Mouse (Mus musculus) heart, embryonic 16.5 days (tissue): Measurements from ENCODE around the gene Tank. TPM values are rescaled to one million over a fixed set of nuclear protein-coding genes. Genes with fewer than 3 reads are reported as not detected.
A peak's percentile ranks its signal among the peaks of the same experiment; 100 is the strongest.

Source experiments
- ATAC-seq: fragments of 200-750 bp; cut with Nextera tagmentation; replicated peaks from 2 replicates; pipeline ENCODE4 v1.8.0; 2017; ENCODE audit warnings: moderate number of reproducible peaks; ENCODE audit not compliant: insufficient read depth, low FRiP score; ENCODE audit errors: extremely low read depth
- H3K27ac ChIP-seq: fragments of 300-500 bp; sonication (generic); 2 replicates; pipeline ENCODE4 v1.5.1; 2014; ENCODE audit warnings: mild to moderate bottlenecking, low read length, control low read depth, moderate library complexity
- H3K27me3 ChIP-seq: fragments of 300-500 bp; sonication (generic); 2 replicates; pipeline ENCODE4 v1.6.1; 2014; ENCODE audit warnings: low read length, mixed read lengths; ENCODE audit not compliant: control insufficient read depth, insufficient read depth
- H3K36me3 ChIP-seq: fragments of 300-500 bp; sonication (generic); 2 replicates; pipeline ENCODE4 v1.6.1; 2014; ENCODE audit not compliant: control insufficient read depth, insufficient read depth
- H3K4me1 ChIP-seq: fragments of 300-500 bp; sonication (generic); 2 replicates; pipeline ENCODE4 v1.6.1; 2014; ENCODE audit warnings: low read length, mixed read lengths; ENCODE audit not compliant: control insufficient read depth, insufficient read depth
- H3K4me2 ChIP-seq: fragments of 300-500 bp; sonication (generic); 2 replicates; pipeline ENCODE4 v1.6.1; 2014; ENCODE audit warnings: low read depth, mild to moderate bottlenecking, control low read depth, low read length
- H3K4me3 ChIP-seq: fragments of 300-500 bp; sonication (generic); 2 replicates; pipeline ENCODE4 v1.5.1; 2014; ENCODE audit warnings: mild to moderate bottlenecking, control low read depth, low read length
- H3K9ac ChIP-seq: fragments of 300-500 bp; sonication (generic); 2 replicates; pipeline ENCODE4 v1.6.1; 2014; ENCODE audit warnings: low read length, control low read depth
- H3K9me3 ChIP-seq: fragments of 300-500 bp; sonication (generic); replicated peaks from 2 replicates; pipeline ENCODE4 v1.6.1; 2016; ENCODE audit warnings: low read length; ENCODE audit not compliant: control insufficient read depth
- WGBS: fragments of 180-500 bp; shearing (Covaris S2); extraction: QIAGEN DNeasy Blood & Tissue Kit; methylation state at CpG from one replicate; pipeline ENCODE4 v1.1.7; 2014; 5-methylcytosine and 5-hydroxymethylcytosine counted together
- polyA plus RNA-seq: library from polyadenylated mRNA; unstranded; fragments of >200 nt; fragmentation: Nextera tagmentation; extraction: Ambion mirVana; gene quantifications from 2 replicates; pipeline ENCODE4 v1.2.1, GENCODE M21; 2015

Gene Tank
- polyA plus RNA-seq, 1 experiment from 2014 or later, result 29.0 TPM

DNA sequence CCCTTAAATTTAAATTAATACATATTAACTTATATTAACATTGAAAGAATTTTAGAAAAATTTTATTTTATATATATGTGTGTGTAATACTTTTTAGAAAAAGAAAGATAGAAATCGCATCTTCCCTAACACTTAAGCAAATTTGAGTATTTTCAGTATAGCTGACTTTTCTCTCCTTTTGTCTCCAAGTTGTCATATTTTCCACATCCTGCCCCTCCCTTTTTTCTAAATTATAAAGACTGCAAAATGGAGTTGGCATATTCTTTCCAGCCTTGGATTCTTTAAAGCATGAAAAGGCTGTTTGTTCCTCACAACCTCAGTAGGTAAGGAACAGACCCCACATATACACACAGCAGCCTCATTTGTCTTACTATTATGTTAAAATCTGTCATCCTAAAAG lies 56.7 kb downstream of the Tank start:
- Histone ChIP-seq H3K4me2 (no peak overlapping the region), H3K9ac (no peak overlapping the region), H3K4me1 (no peaks in the 10 kb centered on the region), H3K36me3 (peaks cover 6% of the 10 kb centered on the region; the same call in 1 of the 2 replicates), H3K4me3 (no peak overlapping the region), H3K27ac (no peak overlapping the region), H3K27me3 (no peaks in the 10 kb centered on the region), H3K9me3 (no peaks in the 10 kb centered on the region)
- no peak for ATAC-seq
- WGBS, result 93% methylated on average over 1 of the region's 1 CpGs

DNA sequence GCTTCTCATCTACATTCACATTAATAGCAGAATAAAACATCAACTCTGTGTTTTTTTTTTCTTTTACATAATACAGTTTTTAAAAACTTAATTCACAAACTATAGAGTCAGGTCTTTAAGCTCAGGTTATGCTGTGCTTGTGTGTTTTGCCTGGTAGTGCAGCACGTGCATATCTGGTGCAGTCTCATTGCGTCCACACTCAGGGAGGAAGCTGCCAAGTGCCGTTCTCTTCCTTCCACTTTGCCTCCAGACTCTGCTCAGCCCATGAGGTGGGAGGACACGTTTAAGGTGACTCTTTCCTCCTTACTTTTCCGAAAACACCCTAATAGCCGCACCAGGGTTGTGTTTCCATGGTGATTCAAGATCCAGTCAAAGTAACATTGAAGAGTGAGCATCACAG lies 59.8 kb downstream of the Tank start:
- no peak overlapping the region for H3K27ac ChIP-seq
- no peak overlapping the region for H3K9ac ChIP-seq
- 69% methylated on average over 6 of the region's 6 CpGs for WGBS
- H3K27me3 ChIP-seq, result no peaks in the 10 kb centered on the region
- no peaks in the 10 kb centered on the region for H3K4me1 ChIP-seq
- H3K9me3 ChIP-seq, result no peaks in the 10 kb centered on the region
- ATAC-seq, result no peak
- H3K36me3 ChIP-seq, result no peaks in the 10 kb centered on the region
- H3K4me3 ChIP-seq, result no peak overlapping the region
- H3K4me2 ChIP-seq, result no peak overlapping the region

DNA sequence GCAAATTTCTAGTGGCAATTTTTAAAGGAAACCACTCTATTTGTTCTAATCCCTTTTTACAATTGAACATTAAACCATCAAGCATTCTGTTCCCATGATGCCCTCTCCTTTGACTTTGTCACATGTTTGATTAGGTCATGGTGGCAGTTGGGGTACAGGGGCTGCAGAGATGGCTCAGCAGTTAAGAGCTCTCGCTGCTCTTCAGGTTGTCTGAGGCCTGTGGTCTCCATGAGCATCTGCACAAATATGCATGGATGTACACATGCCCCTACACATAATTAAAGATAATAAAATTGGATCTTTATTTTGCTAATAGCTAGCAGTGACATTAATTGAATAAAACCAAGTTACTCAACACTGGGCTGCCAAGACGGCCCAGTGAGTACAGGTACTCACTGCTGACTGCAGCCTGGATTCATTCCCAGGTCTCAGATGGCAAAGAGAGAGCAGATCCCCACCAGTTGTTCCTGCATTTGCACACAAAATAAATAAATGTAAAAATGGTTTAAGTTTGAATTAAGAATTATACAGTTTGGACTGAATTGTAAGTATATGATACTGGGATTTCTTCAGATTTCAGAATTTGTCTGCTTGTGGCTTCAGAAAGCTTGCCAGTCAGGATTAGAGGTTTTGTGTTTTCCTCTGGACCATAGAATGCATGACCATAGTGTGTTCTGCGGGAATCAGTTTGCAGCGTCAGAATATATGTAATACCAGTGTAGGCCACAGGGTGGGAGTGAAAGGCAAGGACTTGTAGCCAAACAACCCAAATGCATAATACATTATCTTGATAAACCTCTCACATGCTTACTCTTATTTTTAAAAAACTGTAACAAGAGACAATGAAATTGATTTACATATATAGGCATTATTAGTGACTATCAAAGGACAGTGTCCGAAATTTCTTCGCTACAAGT lies 64.3 kb downstream of the Tank start:
- WGBS, result 48% methylated on average over 6 of the region's 6 CpGs
- Histone ChIP-seq H3K4me2 (no peak overlapping the region), H3K27ac (no peak overlapping the region), H3K9ac (no peak overlapping the region), H3K9me3 (no peaks in the 10 kb centered on the region), H3K4me1 (peaks cover 5% of the 10 kb centered on the region), H3K27me3 (no peaks in the 10 kb centered on the region), H3K4me3 (no peak overlapping the region), H3K36me3 (0 out of 2 replicates have a peak, but pooled peaks cover 2% of the 10 kb centered on the region)
- ATAC-seq, result no peak

DNA sequence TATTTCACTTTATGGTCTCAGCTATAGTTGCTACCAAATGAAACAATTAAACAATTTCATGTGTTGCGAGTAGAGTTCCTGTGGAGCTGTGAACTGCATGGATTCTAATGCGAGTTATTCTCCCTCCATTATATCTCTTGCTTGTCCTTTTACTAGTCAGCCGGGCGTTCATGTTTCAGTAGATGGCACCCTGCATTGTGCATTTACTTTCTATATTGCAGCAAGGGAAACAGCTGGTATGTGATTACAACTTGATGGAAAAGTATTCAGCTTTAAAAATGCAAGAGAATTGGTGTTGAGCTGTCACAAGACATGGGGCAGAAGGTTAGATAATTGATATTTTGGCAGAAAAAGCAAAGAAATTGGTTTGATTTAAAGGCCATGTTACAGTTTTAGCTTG lies 72.8 kb downstream of the Tank start:
- Histone ChIP-seq H3K27me3 (no peaks in the 10 kb centered on the region), H3K4me2 (no peak overlapping the region), H3K9me3 (no peaks in the 10 kb centered on the region), H3K36me3 (peaks cover 11% of the 10 kb centered on the region), H3K27ac (no peak overlapping the region), H3K4me3 (no peak overlapping the region), H3K4me1 (peaks cover 14% of the 10 kb centered on the region), H3K9ac (no peak overlapping the region)
- no peak for ATAC-seq
- WGBS, result 86% methylated on average over 4 of the region's 4 CpGs

DNA sequence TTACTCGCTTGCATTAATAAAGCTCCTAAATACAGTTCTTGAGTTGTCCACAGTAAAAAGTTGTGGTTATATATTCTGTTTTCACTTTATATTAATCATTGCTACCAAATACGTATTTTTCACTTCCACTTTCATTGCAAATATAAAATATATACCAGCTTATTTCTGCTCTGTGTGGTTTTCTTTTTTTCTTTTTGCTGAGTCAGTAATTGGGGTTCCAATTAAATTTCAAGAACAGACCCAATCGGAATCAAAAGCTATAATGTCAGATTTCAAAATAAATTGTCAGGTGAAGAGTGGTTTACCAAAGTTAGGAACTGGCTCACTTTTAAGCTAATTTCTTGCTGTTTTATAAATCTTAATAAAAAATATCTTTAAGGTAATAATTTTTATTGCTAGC lies 73.3 kb downstream of the Tank start:
- no peak for ATAC-seq
- 91% methylated on average over 3 of the region's 3 CpGs for WGBS
- H3K9me3 ChIP-seq, result no peaks in the 10 kb centered on the region
- peaks cover 11% of the 10 kb centered on the region for H3K36me3 ChIP-seq
- no peak overlapping the region for H3K4me3 ChIP-seq
- no peak overlapping the region for H3K27ac ChIP-seq
- no peak overlapping the region for H3K4me2 ChIP-seq
- no peak overlapping the region for H3K9ac ChIP-seq
- H3K4me1 ChIP-seq, result peaks cover 14% of the 10 kb centered on the region
- no peaks in the 10 kb centered on the region for H3K27me3 ChIP-seq

DNA sequence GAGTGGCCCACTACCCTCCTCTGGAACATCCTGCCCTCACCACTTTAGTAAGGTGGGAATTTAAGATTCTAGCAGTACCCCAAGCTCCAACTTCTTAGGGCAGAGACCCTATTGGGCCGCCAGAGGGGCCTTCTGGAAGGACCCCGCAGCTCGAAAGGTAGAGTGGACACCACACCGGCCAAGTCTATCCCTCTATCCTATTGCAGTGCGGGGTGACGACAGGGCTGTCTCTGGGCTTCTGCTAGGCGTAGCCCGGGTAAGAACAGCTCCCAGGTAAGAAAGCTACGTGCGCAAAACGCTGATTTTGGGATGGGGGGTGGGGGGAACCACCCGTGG lies 76.6 kb downstream of the Tank start:
- peaks cover 6% of the 10 kb centered on the region; the same call in 1 of the 2 replicates for H3K4me1 ChIP-seq
- no peaks in the 10 kb centered on the region for H3K9me3 ChIP-seq
- H3K27ac ChIP-seq, result no peak overlapping the region
- H3K27me3 ChIP-seq, result no peaks in the 10 kb centered on the region
- H3K9ac ChIP-seq, result peak overlapping the region; percentile 72; the same call in 1 of the 2 replicates
- no peak for ATAC-seq
- peaks cover 4% of the 10 kb centered on the region; the same call in 1 of the 2 replicates for H3K36me3 ChIP-seq
- WGBS, result 25% methylated on average over 12 of the region's 12 CpGs
- H3K4me3 ChIP-seq, result peak overlapping the region; percentile 61
- peak overlapping the region; percentile 94 for H3K4me2 ChIP-seq

DNA sequence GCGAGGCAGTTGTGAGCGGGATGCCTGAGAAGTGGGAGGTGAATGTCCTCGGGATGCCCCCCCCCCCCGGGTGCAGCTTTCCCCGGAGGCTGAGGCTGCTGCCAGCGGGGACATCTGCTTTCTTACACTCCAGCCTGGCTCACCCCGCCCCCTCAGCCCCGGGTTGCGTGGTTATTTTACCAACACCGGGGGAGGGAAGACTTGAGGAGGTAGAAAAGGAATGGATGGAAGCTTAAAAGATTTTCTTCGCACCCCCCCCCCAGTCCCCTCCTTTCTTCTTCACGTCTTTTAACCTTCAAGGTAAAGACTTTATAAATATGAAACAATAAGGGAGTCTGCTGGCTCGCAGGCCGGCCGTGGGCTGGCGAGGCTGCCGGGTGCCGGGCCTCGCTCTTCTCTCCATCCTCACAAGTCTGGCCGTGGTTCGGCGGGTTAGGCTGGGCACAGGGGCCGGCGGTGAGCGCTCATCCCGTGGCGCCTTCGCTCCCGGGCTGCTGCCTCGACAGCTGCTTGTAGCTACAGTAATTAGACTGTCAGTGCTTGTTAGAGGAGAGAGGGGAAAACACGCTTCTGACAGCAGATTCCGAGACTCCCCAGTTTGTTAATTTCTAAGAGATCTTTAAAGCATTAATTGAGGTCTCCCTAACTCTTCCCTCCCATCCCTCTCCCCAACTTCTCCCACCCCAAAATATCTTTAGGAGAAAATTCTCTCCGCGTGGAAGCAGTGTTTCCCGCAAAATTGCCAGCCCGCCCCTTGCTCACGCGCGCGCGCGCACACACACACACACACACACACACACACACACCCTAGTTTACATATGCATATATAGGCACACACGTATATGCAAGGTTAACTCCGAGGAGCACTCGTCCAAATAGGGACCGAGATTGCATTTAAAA lies 77.2 kb downstream of the Tank start:
- peak overlapping the region; percentile 94 for H3K4me2 ChIP-seq
- H3K27ac ChIP-seq, result no peak overlapping the region
- H3K9me3 ChIP-seq, result no peaks in the 10 kb centered on the region
- peak overlapping the region; percentile 61 for H3K4me3 ChIP-seq
- peak; percentile 49 for ATAC-seq
- no peaks in the 10 kb centered on the region for H3K27me3 ChIP-seq
- peaks cover 6% of the 10 kb centered on the region; the same call in 1 of the 2 replicates for H3K4me1 ChIP-seq
- under 1% methylated on average over 46 of the region's 46 CpGs for WGBS
- H3K36me3 ChIP-seq, result 0 out of 2 replicates have a peak, but pooled peaks cover 2% of the 10 kb centered on the region
- H3K9ac ChIP-seq, result peak overlapping the region; percentile 72

DNA sequence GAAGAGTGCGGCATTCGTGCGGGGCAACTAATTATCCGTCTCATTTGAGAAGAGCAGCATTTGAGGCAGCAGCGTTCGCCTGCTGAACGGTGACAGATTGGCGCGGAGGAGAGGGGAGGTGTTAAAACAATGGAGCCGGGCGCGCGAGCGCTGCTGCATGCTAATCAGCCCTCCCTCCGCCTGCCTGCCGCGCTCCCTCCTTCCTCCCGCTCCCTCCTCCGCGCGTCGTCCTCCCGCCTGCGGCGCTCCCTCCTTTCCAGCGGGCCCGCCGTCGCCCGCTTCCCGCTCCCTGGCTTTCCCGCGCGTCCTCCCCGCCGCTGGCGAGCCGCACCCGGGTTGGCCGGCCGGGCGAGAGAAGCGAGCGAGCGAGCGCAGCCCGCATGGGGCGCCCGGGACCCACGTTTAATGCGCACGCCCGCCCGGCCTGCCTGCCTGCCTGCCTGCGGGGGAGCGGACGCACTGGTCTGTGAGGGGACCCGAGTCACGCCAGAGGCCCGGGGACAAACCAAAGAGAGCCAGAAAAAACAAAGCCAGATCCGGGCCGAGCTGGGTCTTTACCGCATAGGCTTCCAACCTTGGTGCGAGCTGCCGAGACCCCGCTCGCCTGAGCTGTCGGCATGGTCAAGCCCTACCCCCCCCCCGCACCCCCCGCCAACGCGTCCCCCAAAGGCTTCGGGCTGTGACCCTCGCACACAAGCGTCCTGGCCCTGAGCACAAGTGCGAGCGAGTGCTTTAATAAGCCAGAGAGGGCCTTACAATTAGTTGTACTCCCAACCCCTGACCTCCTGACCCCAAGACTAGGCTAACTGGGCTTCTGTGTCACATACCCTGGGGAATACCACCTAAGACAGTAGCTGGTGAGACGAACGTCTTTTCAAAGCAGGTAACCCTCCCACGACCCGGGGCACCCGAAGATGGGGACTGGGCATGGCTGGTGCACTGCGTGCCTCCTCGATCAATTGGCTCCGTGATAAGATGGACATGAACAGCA lies 78.3 kb downstream of the Tank start:
- peak overlapping the region; percentile 61 for H3K4me3 ChIP-seq
- ATAC-seq, result peak; percentile 87
- H3K36me3 ChIP-seq, result no peaks in the 10 kb centered on the region
- no peaks in the 10 kb centered on the region for H3K9me3 ChIP-seq
- no peaks in the 10 kb centered on the region for H3K27me3 ChIP-seq
- H3K9ac ChIP-seq, result peak overlapping the region; percentile 72
- H3K4me1 ChIP-seq, result peaks cover 6% of the 10 kb centered on the region; the same call in 1 of the 2 replicates
- WGBS, result 3% methylated on average over 85 of the region's 85 CpGs
- no peak overlapping the region for H3K27ac ChIP-seq
- peak overlapping the region; percentile 94 for H3K4me2 ChIP-seq
